Mouse (Mus musculus) intestine, embryonic 15.5 days (tissue): Measurements from ENCODE around the gene Flvcr2. TPM values are rescaled to one million over a fixed set of nuclear protein-coding genes. Genes with fewer than 3 reads are reported as not detected.

Source experiments
- ATAC-seq: fragments of 200-750 bp; cut with Nextera tagmentation; 2 replicates; pipeline ENCODE4 v1.8.0; 2017; ENCODE audit warnings: moderate TSS enrichment, moderate library complexity
- H3K27ac ChIP-seq: fragments of 300-500 bp; sonication (generic); 2 replicates; pipeline ENCODE4 v1.5.1; 2015; ENCODE audit warnings: mild to moderate bottlenecking, inconsistent platforms
- H3K27me3 ChIP-seq: fragments of 300-500 bp; sonication (generic); replicated peaks from 2 replicates; pipeline ENCODE4 v1.6.1; 2015; ENCODE audit warnings: inconsistent platforms
- H3K36me3 ChIP-seq: fragments of 300-500 bp; sonication (generic); 2 replicates; pipeline ENCODE4 v1.6.1; 2015; ENCODE audit warnings: inconsistent platforms
- H3K4me1 ChIP-seq: fragments of 300-500 bp; sonication (generic); replicated peaks from 2 replicates; pipeline ENCODE4 v1.6.1; 2015; ENCODE audit warnings: inconsistent platforms
- H3K4me2 ChIP-seq: fragments of 300-500 bp; sonication (generic); replicated peaks from 2 replicates; pipeline ENCODE4 v1.6.1; 2015; ENCODE audit warnings: mild to moderate bottlenecking, inconsistent platforms
- H3K4me3 ChIP-seq: fragments of 300-500 bp; sonication (generic); replicated peaks from 2 replicates; pipeline ENCODE4 v1.5.1; 2015; ENCODE audit warnings: inconsistent platforms
- H3K9ac ChIP-seq: fragments of 300-500 bp; sonication (generic); 2 replicates; pipeline ENCODE4 v1.6.1; 2015; ENCODE audit warnings: inconsistent platforms
- H3K9me3 ChIP-seq: fragments of 300-500 bp; sonication (generic); 2 replicates; pipeline ENCODE4 v1.6.1; 2016; ENCODE audit warnings: inconsistent platforms
- WGBS: fragments of 180-500 bp; shearing (Covaris S2); methylation state at CpG from one replicate; pipeline ENCODE4 v1.1.7; 2015; 5-methylcytosine and 5-hydroxymethylcytosine counted together
- polyA plus RNA-seq: library from polyadenylated mRNA; unstranded; fragments of >200 nt; fragmentation: Nextera tagmentation; extraction: Ambion mirVana; gene quantifications from 2 replicates; pipeline ENCODE4 v1.2.1, GENCODE M21; 2015

The Flvcr2 gene
- polyA plus RNA-seq, 1 experiment from 2014 or later = 2.4 TPM

DNA sequence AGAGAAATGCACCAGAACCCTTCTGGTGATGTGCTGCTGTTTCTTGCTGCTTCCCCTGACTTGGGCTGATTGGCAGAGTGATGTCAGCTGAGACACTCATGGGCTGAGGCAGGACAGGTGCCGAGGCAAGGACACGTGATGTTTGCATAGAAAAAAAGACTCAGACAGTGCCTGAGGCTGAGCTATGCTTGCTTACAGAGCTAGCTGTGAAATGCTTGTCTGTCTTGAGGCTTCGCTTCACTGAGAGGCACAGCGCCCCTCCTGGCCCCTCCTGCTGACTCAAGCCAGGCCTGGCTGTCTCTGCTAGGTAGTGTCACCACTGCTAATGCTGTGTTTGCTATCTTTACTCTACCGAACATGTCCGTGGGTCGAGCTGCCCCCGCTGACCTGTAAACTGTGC, 104.3 kb downstream of the Flvcr2 start:
- WGBS = 76% methylated on average over 8 of the region's 8 CpGs
- H3K9me3 ChIP-seq = no peaks in the 10 kb centered on the region
- no peak overlapping the region for H3K27ac ChIP-seq
- H3K36me3 ChIP-seq = no peaks in the 10 kb centered on the region
- H3K4me3 ChIP-seq = no peak overlapping the region
- no peaks in the 10 kb centered on the region for H3K4me1 ChIP-seq
- H3K9ac ChIP-seq = no peak overlapping the region
- no peak for ATAC-seq
- no peak overlapping the region for H3K4me2 ChIP-seq
- H3K27me3 ChIP-seq = no peaks in the 10 kb centered on the region

DNA sequence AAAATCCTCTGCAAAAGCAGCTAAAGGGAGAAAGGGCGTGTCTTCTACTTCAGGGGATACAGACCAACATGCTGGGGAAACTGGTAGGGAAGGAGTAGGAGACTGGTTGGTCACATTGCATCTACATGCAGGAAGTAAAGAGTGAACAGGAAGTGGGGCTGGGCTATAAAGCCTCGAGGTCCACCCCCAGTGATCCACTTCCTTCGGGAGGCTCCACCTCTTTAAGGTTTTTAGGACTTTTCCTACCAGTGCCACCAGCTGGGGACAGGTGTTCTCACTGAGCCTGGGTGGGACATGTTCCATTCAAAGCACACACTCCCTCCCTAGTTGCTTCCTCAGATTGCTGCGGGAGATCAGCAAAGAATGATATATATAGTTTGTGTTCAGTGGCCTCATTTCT, 107.5 kb downstream of the Flvcr2 start:
- H3K4me3 ChIP-seq = no peak overlapping the region
- no peak for ATAC-seq
- no peak overlapping the region for H3K9ac ChIP-seq

GRCm38 (mm10) chr12:85854271-85854670, 107.9 kb downstream of the Flvcr2 start:
- Histone ChIP-seq H3K9ac (no peak overlapping the region), H3K36me3 (no peaks in the 10 kb centered on the region), H3K4me1 (no peaks in the 10 kb centered on the region), H3K27ac (no peak overlapping the region), H3K27me3 (no peaks in the 10 kb centered on the region), H3K4me3 (no peak overlapping the region), H3K4me2 (no peak overlapping the region), H3K9me3 (no peaks in the 10 kb centered on the region)
- no peak for ATAC-seq
- 65% methylated on average over 1 of the region's 1 CpGs for WGBS

More for the DNA sequence above, 107.5 kb downstream of the Flvcr2 start:
- no peaks in the 10 kb centered on the region for H3K4me1 ChIP-seq
- H3K27ac ChIP-seq = no peak overlapping the region
- no peaks in the 10 kb centered on the region for H3K9me3 ChIP-seq
- no peaks in the 10 kb centered on the region for H3K27me3 ChIP-seq
- H3K4me2 ChIP-seq = no peak overlapping the region
- no peaks in the 10 kb centered on the region for H3K36me3 ChIP-seq
- WGBS = 83% methylated on average over 4 of the region's 4 CpGs

DNA sequence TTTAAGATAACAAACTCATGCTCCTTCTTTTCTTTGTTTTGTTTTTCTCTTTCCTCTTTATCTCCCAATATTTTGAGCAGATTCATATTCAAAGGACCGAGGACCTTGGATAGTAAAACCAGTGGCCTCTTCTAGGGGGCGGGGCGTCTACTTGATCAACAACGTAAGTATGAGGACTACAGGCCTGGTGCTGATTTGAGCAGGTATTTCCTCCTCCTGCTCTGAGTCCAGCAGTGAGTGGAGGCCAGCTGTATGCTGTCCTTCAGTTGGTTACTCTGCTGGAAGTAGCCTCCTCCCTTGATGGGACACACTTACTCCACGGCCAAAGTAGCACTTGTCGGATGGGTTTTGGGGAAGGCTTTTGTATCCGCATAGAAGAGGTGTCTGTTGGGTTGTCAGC, 111.0 kb downstream of the Flvcr2 start:
- H3K9me3 ChIP-seq = no peaks in the 10 kb centered on the region
- WGBS = 84% methylated on average over 7 of the region's 7 CpGs
- no peak overlapping the region for H3K9ac ChIP-seq
- ATAC-seq = no peak
- no peak overlapping the region for H3K4me2 ChIP-seq
- no peaks in the 10 kb centered on the region for H3K36me3 ChIP-seq
- no peak overlapping the region for H3K27ac ChIP-seq
- H3K4me3 ChIP-seq = no peak overlapping the region
- no peaks in the 10 kb centered on the region for H3K27me3 ChIP-seq
- no peaks in the 10 kb centered on the region for H3K4me1 ChIP-seq

DNA sequence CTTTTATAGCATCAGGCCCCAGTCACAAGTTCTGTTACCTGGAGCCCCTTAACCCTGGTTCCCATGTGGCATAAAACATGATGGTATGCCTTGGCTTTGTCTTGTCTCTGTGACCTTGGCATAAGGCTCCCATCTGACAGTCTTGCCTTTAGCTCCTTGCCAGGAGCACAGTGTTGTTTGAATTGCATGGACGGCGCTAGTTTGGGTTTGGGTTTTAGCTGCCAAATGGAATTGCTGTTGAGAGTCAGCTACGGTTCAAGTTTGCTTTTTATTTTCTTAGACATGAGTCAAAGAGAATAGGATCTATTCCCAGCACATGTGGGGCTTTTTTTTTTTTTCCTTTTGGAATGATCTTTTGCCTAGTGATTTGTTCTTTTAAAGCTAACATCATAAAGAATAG, 112.8 kb downstream of the Flvcr2 start:
- H3K4me1 ChIP-seq = no peaks in the 10 kb centered on the region
- no peaks in the 10 kb centered on the region for H3K36me3 ChIP-seq
- H3K27ac ChIP-seq = no peak overlapping the region
- H3K27me3 ChIP-seq = no peaks in the 10 kb centered on the region
- 63% methylated on average over 3 of the region's 3 CpGs for WGBS
- no peak overlapping the region for H3K4me2 ChIP-seq
- H3K9me3 ChIP-seq = no peaks in the 10 kb centered on the region
- H3K4me3 ChIP-seq = no peak overlapping the region
- no peak overlapping the region for H3K9ac ChIP-seq
- ATAC-seq = no peak

DNA sequence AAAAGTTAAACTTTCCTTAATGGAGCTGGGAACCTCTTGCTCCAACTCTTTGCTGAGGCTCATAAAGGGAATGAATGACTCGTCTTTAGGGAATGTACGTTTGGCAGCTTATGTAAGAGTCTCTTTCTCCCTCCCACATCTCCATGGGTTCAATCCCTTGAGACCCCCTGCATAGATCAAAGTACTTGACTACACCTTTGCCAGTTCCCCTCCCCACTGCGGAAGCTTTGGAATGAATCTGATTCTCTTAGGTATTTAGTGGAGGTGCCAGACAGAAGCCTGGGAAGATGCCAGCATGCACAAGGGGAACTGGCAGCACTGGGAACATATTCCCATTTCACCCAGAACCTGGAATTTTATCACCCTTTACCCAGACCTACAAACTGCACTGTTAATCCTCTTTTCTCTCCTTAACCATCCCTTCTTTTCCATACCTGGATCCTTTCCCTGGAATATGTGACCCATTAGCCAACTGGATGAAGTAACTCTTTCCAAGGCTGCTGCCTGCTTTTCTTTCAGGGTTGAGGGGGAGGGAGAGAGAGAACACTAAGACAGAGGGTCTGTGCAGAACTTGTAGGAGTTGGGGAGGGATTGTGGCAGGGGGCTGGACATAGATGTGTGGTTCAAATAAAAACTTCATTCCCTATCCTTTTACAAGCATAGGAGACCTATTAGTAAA, 113.3 kb downstream of the Flvcr2 start:
- 54% methylated on average over 3 of the region's 3 CpGs for WGBS

DNA sequence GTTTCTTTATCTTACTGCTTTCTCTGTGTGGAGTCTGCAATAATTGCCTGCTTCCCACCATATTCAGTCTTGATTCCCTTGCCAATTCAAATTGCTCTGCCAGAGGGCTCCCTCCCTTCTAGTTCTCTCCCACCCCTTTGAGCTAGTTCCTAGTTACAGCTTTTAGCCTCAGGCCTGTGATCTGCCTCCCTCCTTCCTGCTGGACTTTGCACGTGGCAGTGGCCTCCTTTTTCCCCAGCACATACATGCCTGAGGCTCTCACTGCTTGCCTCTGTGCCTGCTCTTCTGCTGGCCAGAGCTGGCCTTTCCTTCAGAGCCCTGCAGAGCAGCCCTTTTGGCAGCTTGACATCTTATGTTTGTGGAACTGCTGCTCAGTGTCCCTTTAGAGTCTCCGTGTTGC, 116.2 kb downstream of the Flvcr2 start:
- H3K27me3 ChIP-seq = no peaks in the 10 kb centered on the region
- no peak overlapping the region for H3K9ac ChIP-seq
- WGBS = 42% methylated on average over 2 of the region's 2 CpGs
- H3K27ac ChIP-seq = no peak overlapping the region; the same call in 1 of the 2 replicates
- H3K9me3 ChIP-seq = no peaks in the 10 kb centered on the region
- H3K4me1 ChIP-seq = no peaks in the 10 kb centered on the region
- H3K4me3 ChIP-seq = no peak overlapping the region
- no peak for ATAC-seq
- no peak overlapping the region for H3K4me2 ChIP-seq
- no peaks in the 10 kb centered on the region for H3K36me3 ChIP-seq

More for the DNA sequence above, 113.3 kb downstream of the Flvcr2 start:
- Histone ChIP-seq H3K9me3 (no peaks in the 10 kb centered on the region), H3K27me3 (no peaks in the 10 kb centered on the region), H3K9ac (no peak overlapping the region), H3K36me3 (no peaks in the 10 kb centered on the region), H3K4me2 (no peak overlapping the region), H3K27ac (no peak overlapping the region), H3K4me1 (no peaks in the 10 kb centered on the region), H3K4me3 (no peak overlapping the region)
- no peak for ATAC-seq

Other genes starting within 250 kb of the Flvcr2 start
- gene Jdp2, start 147.5 kb upstream of the Flvcr2 start, polyA plus RNA-seq = 0.62 and 0.74 TPM in 2 replicates
- 2.6 and 2.9 TPM in 2 replicates for gene Batf, start 59.9 kb upstream of the Flvcr2 start, polyA plus RNA-seq
- gene Erg28, start 78.0 kb downstream of the Flvcr2 start, polyA plus RNA-seq = 153 and 154 TPM in 2 replicates
- 9.0 and 10.1 TPM in 2 replicates for gene Ttll5, start 78.1 kb downstream of the Flvcr2 start, polyA plus RNA-seq